Mouse (Mus musculus) ovary, adult 18-20 months (tissue): ENCODE measurements around the gene Thsd7b.

ENCODE experiments used
- DNase-seq: peaks from one replicate; pipeline ENCODE4 v3.0.0; 2022; ENCODE audit warnings: low spot score, mixed read lengths

Thsd7b gene

DNA sequence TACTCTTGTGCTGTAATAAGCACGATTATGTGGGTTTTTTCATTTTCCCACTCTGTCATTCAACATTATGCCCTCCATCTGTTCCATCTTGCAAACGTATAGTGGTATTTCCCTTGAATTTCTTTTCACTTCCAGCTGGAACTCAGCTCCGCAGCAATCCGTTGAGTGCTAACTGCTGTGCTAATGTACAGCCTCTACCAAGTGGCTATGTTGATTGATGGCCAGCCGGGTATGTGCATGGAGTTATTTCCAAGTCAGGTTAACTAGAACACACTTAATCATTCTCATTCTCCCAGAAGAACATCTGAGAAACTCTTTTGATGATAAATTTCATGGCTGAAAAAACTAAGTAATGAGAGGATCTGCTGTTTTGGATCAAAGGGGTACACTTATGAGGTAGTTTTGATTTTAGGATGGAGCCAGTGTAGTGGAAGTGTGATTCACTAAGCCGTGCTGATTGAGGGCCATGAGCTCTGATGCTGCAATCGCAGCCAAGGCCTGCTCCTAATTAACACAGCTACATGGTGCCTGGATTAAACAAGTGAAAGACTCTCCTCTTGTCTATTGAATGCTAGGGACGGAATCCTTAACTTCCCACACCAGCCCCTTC is 371.3 kb downstream of the Thsd7b start:
- no peak for DNase-seq

DNA sequence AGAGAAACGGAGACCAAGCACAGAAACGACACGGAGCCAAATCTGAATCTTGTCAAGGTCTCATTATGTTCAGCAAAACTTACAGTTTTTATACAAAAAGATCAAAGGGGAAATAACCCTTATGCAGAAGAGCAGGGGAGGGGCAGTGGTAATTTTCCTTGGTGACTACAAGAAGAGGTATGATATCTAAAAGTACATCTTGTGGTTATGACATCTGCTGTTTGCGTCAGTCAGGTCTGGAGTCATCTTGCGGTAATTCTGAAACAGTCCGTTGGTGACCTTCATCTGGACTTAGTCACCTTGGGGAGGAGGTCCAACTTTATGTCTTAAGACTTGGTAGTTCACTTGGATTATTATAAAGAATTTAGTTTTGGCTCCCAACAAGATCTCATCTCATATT is 378.3 kb downstream of the Thsd7b start:
- DNase-seq, result peak; percentile 3

DNA sequence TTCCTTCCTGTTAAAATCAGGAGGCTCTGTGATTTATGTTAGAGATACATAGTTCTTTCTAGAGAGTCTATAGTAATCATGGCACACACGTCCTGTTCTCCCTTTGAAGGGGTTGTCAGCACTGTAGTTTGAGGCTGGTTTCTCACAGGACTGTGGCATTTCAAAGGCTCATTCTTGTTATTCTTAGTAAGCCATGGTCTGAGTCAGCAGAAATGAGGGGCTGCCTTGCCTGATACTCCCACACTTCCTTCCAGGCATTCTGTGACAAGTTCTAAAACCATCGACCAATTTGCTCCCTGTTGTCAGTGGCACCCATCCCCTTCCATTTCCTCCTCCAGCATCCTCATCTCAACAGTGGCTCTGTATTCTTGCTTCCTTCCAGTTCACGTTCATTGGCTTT is 384.9 kb downstream of the Thsd7b start:
- DNase-seq, result no peak

DNA sequence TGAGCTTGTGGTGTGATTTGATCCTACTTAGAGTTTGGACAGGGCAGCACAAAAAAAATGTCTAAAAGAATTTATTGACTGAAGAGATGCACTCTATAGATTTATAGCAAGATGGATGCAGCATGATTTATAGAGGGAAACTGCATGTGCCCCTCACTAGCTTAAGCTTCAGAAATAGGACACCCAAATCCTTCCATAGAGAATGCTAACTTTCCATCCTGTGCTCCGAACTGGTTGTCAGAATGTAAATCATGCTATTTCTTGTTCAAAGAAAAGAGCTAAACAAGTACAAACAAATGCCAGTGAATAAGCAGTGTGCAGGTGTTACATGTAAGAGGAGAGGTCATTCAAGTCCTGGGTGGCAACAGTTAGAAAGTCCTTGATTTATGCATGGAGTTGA is 402.8 kb downstream of the Thsd7b start:
- no peak for DNase-seq

DNA sequence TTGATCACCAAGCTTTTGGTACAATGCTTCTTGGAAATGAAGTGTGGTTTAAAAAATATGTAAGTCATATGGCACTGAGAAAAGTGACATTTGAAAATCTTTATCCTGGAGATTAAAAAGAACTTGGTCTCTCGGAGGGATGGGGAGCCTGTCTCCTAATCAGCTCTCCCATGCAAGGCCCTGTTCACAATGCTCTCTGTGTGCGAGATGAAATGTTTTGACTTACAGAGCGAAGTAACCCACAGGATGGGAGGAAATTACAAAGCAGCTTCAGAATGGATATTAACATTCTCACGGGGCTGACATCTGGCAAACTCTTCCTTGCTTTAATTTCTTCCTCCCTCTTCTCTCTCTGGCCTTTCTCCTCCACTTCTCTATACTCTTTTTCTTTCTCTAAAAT is 405.7 kb downstream of the Thsd7b start:
- no peak for DNase-seq

DNA sequence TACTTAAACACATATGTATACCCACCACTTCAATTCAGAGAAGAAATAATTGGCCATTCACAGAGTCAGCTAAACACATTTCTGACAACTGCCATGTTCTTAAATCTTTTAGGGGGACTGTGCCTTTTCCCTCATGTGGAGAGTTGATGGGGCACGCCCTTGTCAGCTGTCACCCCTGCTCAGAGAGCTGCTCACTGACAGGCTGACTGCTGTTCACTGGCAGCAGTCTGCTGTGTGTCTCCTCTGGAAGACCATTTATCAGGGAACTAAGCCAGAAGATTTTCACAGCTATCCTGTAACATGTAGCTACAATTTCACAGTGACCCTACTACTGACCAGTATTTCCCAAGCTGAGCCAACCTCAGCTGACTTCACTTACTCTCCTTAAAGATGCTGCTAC is 432.6 kb downstream of the Thsd7b start:
- DNase-seq, result no peak

DNA sequence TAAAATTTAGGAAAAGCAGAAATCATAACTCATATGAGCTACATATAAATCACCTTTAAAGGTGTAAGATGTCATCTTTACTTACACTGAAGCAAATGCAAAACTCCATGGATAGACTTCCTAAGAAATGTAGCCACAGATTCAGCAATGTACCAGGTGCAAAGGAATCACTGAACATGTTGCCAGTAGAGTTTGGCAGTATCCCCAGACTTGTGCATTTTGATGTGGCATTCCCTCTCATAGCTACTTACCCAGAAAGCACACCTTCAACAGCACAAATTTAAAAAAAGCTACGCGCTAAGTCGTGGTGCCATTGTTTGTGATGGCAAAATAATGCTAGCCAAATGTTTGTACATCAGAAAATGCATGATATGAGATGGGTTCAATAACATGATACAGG is 439.6 kb downstream of the Thsd7b start:
- no peak for DNase-seq

DNA sequence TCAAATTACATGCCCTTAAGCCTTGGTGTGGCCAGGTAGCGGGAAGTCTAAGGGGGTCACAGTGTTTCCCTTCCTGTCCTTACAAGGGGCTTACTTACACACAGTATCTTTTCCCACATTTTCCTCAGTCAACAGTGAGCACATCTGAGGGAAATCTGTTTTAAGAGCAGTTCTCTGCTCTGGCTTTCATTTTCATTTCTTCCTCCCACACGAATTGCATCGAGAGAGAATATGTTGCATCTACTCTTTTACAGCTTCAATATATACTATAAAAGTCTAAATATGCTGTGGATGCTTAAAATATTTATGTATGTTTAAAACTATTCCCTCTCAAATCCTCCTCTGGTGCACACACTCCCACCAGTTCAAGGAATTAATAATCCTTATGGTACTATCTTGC is 440.5 kb downstream of the Thsd7b start:
- no peak for DNase-seq

DNA sequence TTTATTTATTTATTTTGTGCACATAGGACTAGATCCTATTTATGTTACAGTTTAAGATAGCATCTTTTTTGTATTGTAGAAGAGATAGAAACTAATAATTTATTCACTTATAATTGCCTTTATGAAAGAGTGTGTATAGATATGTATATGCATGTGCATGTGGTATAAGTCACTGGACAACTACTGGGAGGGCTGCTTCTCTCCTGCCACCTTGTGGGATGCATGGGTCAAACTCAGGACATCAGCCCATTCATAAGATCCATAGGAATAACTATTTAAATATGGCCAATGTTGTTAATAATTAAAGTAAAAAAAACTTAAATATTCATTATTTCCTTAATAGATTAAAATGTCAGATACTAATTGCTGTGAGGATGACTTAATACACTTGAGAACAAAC is 446.5 kb downstream of the Thsd7b start:
- no peak for DNase-seq

DNA sequence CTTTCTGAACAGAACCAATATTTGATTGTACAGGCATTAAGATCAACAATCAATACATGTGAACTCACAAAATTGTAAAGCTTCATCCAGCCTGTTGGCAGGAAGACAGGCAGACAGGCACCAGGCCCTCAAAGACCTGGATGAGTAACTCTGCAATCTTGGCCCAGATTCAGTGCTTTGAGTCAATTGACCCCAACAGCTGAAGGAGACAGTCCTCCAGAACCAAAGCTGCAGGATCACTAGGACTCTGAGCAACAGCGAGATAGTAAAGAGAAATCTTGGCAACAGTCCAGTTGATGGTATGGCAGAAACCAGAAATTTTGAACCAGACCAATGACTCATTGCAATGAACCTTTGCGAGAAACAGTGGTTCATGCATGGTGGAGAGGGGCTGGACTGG is 458.9 kb downstream of the Thsd7b start:
- no peak for DNase-seq

DNA sequence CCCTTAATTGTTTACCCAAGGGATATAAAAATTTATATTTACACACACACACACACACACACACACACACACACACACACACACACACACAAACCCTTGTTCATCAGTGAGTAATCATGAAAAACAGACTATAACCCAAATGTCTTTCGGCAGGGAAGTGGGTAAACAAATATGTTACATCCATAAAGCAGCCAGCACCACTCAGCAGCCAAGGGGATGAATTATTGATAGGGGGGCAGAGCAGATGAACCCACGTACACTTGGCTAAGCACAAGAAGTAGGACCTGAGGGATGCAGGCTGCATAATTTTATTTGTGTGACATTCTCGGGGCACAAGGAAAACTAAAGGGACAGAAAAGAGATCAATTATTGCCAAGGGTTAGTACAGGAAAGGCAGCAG is 474.5 kb downstream of the Thsd7b start:
- DNase-seq, result no peak

DNA sequence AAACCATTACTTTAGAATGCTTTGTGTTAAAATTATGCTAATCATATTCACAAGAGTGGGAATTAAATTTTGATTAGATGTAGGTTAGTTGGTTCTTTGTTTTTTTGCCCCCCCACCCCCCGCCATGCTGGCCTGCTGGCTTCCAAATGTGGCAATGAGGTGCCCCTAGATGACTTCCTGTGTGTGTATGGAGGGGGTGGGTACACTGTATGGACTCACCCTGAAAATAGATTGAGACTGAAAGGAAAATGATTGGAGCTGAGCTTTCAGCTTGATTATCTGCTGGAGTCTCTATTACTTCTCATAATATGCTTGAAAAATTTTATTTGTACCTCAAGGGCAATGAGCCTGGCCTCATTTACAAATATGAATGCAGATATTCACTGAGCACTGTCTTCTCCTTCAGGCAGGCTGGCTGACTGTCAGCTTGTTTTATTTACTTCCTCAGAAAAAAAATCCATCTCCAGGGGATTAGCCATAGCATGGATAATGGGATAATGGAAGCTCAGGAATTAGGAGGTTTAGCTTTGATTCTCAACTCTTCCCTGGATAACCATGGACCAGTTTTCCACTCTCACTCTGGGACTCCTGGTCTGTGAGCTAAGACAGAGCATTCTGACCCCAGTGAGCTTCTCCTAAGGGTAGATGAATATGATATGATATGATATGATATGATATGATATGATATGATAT is 483.6 kb downstream of the Thsd7b start:
- DNase-seq, result no peak

DNA sequence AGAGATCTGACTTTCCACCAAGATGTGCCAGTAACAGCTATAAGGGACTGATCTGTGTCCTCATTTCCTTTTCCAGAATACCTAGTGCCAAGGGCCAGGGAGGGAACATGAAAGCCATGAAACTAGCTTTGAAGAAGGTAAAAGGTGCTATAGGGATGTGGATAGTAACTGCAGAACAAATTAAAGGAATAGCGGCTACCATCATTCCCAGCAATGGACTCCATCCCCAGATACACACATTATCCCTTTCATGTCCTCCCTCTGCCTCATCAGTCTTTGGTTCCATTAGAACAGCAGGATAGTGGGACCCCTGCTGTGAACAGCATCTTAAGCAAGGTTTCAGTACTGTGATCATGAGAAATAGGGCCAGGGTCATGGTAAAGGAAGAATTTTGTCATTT is 485.9 kb downstream of the Thsd7b start:
- no peak for DNase-seq

DNA sequence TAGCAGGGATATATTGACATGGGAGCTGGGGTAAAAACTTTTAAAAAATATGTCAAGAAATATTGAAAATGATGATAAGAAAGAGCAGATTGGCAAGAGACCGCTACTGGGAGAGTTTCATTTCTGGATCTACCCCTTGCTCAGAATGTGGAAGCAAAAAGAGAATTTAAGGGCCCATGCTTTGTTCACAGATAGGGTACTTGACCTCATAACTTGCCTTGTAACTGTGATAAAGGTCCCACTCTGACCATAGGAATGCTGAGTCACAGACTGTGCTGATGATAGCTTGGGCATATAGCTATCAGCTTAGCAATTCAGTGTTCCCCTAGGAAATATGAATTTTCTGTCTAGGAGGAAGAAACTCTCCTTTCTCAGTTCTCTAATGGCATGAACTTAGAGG is 488.1 kb downstream of the Thsd7b start:
- no peak for DNase-seq

DNA sequence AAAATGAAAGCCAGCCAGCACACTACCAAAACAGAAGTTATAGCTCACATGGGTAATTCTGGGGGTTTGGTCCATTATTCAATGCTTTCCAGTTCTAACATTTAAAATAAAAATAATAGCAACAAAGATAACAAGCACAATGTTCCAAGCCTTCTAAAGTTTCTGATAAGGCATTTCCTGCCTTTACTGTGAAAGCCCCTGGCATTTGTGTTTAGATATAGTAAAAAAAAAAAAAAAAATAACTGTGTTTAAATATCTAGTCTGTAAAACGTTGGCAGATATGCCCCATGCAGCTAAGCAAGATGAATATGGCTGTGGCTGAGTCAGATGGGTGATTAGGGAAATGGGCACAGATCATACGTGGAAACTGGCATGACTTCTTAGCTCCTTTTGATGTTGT is 491.6 kb downstream of the Thsd7b start:
- DNase-seq, result no peak

DNA sequence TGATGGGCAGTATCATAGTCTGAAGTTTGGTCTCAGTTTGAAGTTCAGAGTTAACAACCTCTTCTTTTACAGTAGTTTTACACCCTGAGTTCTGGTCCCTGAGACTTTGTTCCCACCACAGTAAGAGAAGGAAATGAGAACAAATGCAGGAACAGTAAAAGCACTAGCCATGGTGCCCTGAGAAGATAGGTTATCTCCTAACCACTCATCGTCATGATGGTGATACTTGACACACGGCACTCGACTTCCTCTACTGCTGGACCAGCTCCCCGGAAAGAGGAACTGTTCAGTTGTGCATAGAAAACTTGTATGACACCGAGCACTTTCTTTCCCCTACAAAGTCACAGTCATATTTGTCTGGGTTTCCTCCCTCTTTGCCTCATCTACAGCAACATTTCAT is 504.0 kb downstream of the Thsd7b start:
- no peak for DNase-seq

DNA sequence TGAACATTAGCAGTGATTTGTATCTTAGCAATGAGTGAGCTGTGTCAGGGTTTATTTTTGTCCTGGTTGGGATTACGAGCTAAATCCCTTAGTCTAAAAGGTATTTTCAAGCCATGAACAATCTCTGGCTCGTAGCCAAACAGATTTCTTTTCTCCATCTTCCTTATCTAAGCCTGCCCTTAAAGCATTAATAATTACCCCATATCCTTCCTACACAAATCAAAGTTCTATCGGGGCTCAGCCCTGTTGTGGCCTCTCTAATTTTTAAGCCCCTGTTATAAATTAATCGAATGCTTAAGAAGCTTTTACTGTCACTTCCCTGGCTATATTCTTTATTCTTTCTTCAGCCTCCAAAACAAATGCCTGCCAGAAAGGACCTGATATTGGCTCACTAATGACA is 506.4 kb downstream of the Thsd7b start:
- no peak for DNase-seq

DNA sequence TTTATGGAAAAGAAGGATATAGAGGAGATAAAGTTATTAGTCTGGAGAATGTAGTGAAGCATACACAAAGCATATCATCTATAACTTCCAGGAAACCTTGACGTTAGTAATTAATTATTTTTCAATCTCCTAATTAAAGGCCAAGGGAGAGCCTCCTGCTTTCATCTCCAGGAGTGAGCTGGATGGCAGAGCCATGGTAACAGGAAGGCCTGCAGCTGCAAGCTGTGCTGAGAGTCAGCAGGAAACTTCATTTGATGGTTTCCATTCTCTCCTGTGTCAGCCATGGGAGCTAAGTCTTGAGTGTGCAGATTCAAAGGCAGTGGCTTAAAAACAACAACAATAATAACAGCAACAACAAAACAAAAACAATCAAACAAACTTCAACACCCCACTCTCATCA is 507.5 kb downstream of the Thsd7b start:
- no peak for DNase-seq

DNA sequence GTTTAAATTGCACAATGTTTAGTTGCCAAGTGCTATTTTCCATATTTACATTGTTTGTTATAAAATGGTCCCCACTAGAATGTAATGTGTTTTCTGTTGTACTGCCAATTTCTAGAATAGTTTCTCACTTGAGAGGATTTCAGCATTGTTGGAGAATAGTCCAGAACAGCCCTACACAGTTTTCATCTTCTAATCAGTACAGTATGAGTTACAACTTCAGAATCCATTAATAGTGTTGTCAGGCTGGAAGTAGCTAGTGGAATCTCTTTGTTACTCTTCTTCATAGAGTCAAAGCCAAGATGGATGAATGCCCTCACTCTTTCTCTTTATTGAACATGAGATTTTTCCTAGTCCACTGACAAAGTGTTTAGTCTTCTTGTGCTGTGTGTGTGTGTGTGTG is 525.4 kb downstream of the Thsd7b start:
- no peak for DNase-seq

DNA sequence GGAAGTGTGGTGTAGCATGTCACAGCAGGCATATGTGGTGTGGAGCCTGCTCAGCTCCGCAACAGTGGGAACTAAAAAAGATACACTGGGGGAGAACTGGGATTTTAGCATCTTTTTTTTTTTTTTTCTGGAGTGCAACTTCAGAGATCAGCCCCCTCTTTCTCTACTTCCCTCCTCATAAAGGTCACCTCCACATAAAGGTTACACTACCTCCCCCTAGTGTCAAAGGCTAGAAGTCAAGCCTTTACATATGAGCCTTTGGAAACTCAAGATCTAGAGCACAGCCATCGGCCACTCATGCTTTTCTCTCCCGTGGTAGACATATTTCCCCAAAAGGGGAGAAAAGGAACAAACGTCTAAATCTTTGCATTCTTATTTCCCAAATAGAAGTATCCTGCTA is 553.8 kb downstream of the Thsd7b start:
- DNase-seq, result no peak

DNA sequence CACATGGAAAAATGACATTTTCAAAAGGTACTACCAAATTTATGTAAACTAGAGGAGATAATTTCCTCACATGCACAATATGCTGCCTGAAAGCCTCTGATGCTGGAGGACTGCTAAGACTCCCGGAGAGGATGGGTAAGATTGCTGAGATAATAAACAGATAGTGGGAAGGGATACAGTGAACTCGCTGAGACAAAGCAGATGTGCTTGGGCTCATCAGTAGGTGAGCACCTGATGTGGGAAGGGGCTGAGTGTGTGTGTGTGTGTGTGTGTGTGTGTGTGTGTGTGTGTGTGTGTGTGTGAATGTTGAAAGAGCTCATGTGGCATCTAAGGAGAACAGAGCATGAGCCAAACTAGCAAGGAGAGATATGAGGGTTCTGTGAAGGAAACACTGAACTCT is 564.2 kb downstream of the Thsd7b start:
- DNase-seq, result no peak

DNA sequence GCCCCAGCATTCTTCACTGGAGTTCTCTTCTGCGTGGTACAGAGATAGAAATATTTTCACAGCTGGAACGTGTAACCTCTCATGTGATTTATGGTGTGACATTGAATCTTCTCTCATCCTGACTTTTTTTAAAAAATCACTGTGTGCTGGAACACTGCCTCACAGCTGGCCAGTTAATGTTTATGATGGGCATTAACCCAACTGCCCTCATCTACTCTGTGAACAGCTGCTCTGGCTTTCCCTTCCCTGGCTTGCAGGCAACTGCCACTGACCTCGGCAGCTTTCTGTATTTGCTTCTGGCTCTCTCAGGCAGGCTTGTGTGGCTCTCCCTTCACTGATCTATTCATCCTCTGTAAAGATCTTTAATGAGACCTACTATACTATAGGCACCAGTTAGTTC is 564.7 kb downstream of the Thsd7b start:
- peak; percentile 3 for DNase-seq

DNA sequence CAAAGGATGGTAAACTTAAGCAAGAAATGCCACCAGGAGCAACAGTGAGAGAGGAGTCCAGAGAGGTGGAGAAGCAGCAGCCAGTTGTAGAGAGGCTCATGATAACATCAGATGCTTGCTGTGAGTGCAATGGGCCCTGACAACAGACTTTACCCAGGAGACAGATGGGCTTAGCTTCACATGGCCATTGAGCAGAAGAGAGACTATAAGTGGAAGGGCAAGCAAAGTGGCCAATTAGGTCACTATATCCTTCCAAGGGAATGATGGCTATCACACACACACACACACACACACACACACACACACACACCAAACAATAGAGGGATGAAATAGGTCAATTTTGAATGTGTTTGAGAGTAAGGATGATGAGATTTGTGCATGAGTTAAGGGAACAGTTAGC is 565.4 kb downstream of the Thsd7b start:
- DNase-seq, result no peak

DNA sequence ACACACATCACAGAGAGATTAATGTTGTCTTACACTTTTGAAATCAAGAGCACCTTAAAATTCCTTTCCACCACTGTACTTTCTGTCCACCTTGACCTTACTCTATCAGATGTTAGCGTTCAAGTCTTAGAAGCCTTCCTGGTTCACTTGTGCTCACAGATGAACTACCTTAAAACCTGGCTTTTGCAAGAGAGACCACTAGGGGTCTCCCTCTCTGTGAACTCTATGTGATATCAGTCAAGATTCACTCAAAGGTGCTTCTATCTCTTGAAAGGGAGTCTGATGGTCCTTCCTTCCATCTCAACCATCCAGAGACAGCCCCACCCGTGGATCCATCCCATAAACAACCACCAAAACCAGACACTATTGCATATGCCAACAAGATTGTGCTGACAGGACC is 570.3 kb downstream of the Thsd7b start:
- DNase-seq, result no peak
